Mouse (Mus musculus): ENCODE measurements at regions not wholly inside any gene's neighbourhood (a gene's known extent, or its start where the extent isn't known, plus 50 kb on each side); places are given as distances from the start of the nearest gene placed in this dataset.

- H3K27me3 ChIP-seq (replicated peaks): peaks cover 94% of the 10 kb centered on the region
These were observed 146.5 kb upstream of the Lhx5 start for GRCm38 (mm10) chr5:120285036-120285435.

GRCm38 (mm10) chr5:120286787-120287186 lies 144.7 kb upstream of the Lhx5 start:
- Histone ChIP-seq H3K9ac (no peak overlapping the region), H3K4me2 (no peak overlapping the region), H3K4me3 (no peak overlapping the region), H3K4me1 (peaks cover 5% of the 10 kb centered on the region; the same call in 1 of the 2 replicates), H3K9me3 (peaks cover 9% of the 10 kb centered on the region), H3K36me3 (no peaks in the 10 kb centered on the region), H3K27ac (replicated peaks) (no peak overlapping the region), H3K27me3 (replicated peaks) (peaks cover 88% of the 10 kb centered on the region)
- WGBS: 67% methylated on average over 4 of the region's 4 CpGs
- ATAC-seq (ENCODE audit: extremely low read depth, insufficient number of reproducible peaks, low FRiP score, low TSS enrichment): no peak

More at GRCm38 (mm10) chr5:120285036-120285435, 146.5 kb upstream of the Lhx5 start:
- Histone ChIP-seq H3K4me1 (peaks cover 23% of the 10 kb centered on the region), H3K9ac (no peak overlapping the region), H3K36me3 (no peaks in the 10 kb centered on the region), H3K9me3 (peaks cover 5% of the 10 kb centered on the region), H3K4me2 (no peak overlapping the region), H3K4me3 (no peak overlapping the region), H3K27ac (replicated peaks) (no peak overlapping the region)
- no peak for ATAC-seq (ENCODE audit: extremely low read depth, insufficient number of reproducible peaks, low FRiP score, low TSS enrichment)
- WGBS: 37% methylated on average over 9 of the region's 9 CpGs

GRCm38 (mm10) chr5:120288036-120288684 lies 143.3 kb upstream of the Lhx5 start:
- Histone ChIP-seq H3K4me3 (no peak overlapping the region), H3K4me2 (peak overlapping the region; percentile 31)

GRCm38 (mm10) chr5:120294526-120295078 lies 136.9 kb upstream of the Lhx5 start:
- H3K9me3 ChIP-seq: peaks cover 7% of the 10 kb centered on the region
- H3K9ac ChIP-seq: no peak overlapping the region
- ATAC-seq (ENCODE audit: extremely low read depth, insufficient number of reproducible peaks, low FRiP score, low TSS enrichment): no peak
- H3K27me3 ChIP-seq (replicated peaks): peaks cover 75% of the 10 kb centered on the region
- WGBS: 24% methylated on average over 16 of the region's 16 CpGs
- H3K36me3 ChIP-seq: no peaks in the 10 kb centered on the region
- H3K4me3 ChIP-seq: no peak overlapping the region
- H3K27ac ChIP-seq (replicated peaks): no peak overlapping the region
- no peaks in the 10 kb centered on the region for H3K4me1 ChIP-seq
- H3K4me2 ChIP-seq: no peak overlapping the region

More at GRCm38 (mm10) chr5:120288036-120288684, 143.3 kb upstream of the Lhx5 start:
- peaks cover 9% of the 10 kb centered on the region for H3K9me3 ChIP-seq
- ATAC-seq (ENCODE audit: extremely low read depth, insufficient number of reproducible peaks, low FRiP score, low TSS enrichment): no peak
- no peaks in the 10 kb centered on the region for H3K36me3 ChIP-seq
- H3K27me3 ChIP-seq (replicated peaks): peaks cover 79% of the 10 kb centered on the region
- 11% methylated on average over 23 of the region's 23 CpGs for WGBS
- H3K27ac ChIP-seq (replicated peaks): no peak overlapping the region
- 0 out of 2 replicates have a peak, but pooled peaks cover 3% of the 10 kb centered on the region for H3K4me1 ChIP-seq
- H3K9ac ChIP-seq: no peak overlapping the region

- Histone ChIP-seq H3K4me2 (no peak overlapping the region), H3K27me3 (replicated peaks) (peaks cover 87% of the 10 kb centered on the region), H3K4me3 (no peak overlapping the region), H3K4me1 (peaks cover 6% of the 10 kb centered on the region), H3K9me3 (no peaks in the 10 kb centered on the region), H3K36me3 (no peaks in the 10 kb centered on the region), H3K9ac (no peak overlapping the region), H3K27ac (replicated peaks) (no peak overlapping the region)
- 11% methylated on average over 10 of the region's 10 CpGs for WGBS
- ATAC-seq (ENCODE audit: extremely low read depth, insufficient number of reproducible peaks, low FRiP score, low TSS enrichment): no peak
These were observed 134.3 kb upstream of the Lhx5 start for GRCm38 (mm10) chr5:120297190-120297589.

GRCm38 (mm10) chr5:120297665-120298282 lies 133.7 kb upstream of the Lhx5 start:
- no peak overlapping the region for H3K4me2 ChIP-seq
- peaks cover 92% of the 10 kb centered on the region for H3K27me3 ChIP-seq (replicated peaks)
- no peak overlapping the region for H3K27ac ChIP-seq (replicated peaks)
- H3K9me3 ChIP-seq: no peaks in the 10 kb centered on the region
- H3K4me3 ChIP-seq: no peak overlapping the region
- 50% methylated on average over 3 of the region's 3 CpGs for WGBS
- H3K4me1 ChIP-seq: peaks cover 9% of the 10 kb centered on the region
- no peak for ATAC-seq (ENCODE audit: extremely low read depth, insufficient number of reproducible peaks, low FRiP score, low TSS enrichment)
- H3K9ac ChIP-seq: no peak overlapping the region
- H3K36me3 ChIP-seq: no peaks in the 10 kb centered on the region

- peak overlapping the region; percentile 48 for H3K4me3 ChIP-seq
These were observed 129.8 kb upstream of the Lhx5 start for GRCm38 (mm10) chr5:120301672-120302071.

GRCm38 (mm10) chr5:120302307-120302706 lies 129.2 kb upstream of the Lhx5 start:
- Histone ChIP-seq H3K9me3 (no peaks in the 10 kb centered on the region), H3K36me3 (no peaks in the 10 kb centered on the region), H3K27me3 (replicated peaks) (peaks cover 93% of the 10 kb centered on the region), H3K4me2 (peak overlapping the region; percentile 70), H3K27ac (replicated peaks) (no peak overlapping the region), H3K4me3 (peak overlapping the region; percentile 48), H3K4me1 (peaks cover 9% of the 10 kb centered on the region), H3K9ac (peak overlapping the region; percentile 47)
- 3% methylated on average over 45 of the region's 47 CpGs for WGBS
- no peak for ATAC-seq (ENCODE audit: extremely low read depth, insufficient number of reproducible peaks, low FRiP score, low TSS enrichment)

More at GRCm38 (mm10) chr5:120301672-120302071, 129.8 kb upstream of the Lhx5 start:
- no peak for ATAC-seq (ENCODE audit: extremely low read depth, insufficient number of reproducible peaks, low FRiP score, low TSS enrichment)
- Histone ChIP-seq H3K4me1 (peaks cover 9% of the 10 kb centered on the region), H3K4me2 (peak overlapping the region; percentile 70), H3K9me3 (no peaks in the 10 kb centered on the region), H3K9ac (peak overlapping the region; percentile 47; the same call in 1 of the 2 replicates), H3K36me3 (no peaks in the 10 kb centered on the region), H3K27me3 (replicated peaks) (peaks cover 97% of the 10 kb centered on the region), H3K27ac (replicated peaks) (no peak overlapping the region)
- under 1% methylated on average over 16 of the region's 16 CpGs for WGBS

- Histone ChIP-seq H3K4me2 (peak overlapping the region; percentile 34; the same call in 1 of the 2 replicates), H3K9ac (no peak overlapping the region), H3K27me3 (replicated peaks) (peaks cover 79% of the 10 kb centered on the region), H3K36me3 (no peaks in the 10 kb centered on the region), H3K4me3 (peak overlapping the region; percentile 13; the same call in 1 of the 2 replicates), H3K4me1 (peaks cover 9% of the 10 kb centered on the region), H3K27ac (replicated peaks) (no peak overlapping the region), H3K9me3 (no peaks in the 10 kb centered on the region)
- WGBS: 28% methylated on average over 11 of the region's 13 CpGs
- ATAC-seq (ENCODE audit: extremely low read depth, insufficient number of reproducible peaks, low FRiP score, low TSS enrichment): no peak
These were observed 127.2 kb upstream of the Lhx5 start for GRCm38 (mm10) chr5:120304295-120304701.

- Histone ChIP-seq H3K4me3 (no peak overlapping the region), H3K9ac (no peak overlapping the region), H3K27ac (replicated peaks) (no peak overlapping the region), H3K4me1 (no peaks in the 10 kb centered on the region), H3K36me3 (no peaks in the 10 kb centered on the region), H3K4me2 (no peak overlapping the region), H3K9me3 (peaks cover 8% of the 10 kb centered on the region), H3K27me3 (replicated peaks) (peaks cover 31% of the 10 kb centered on the region)
- ATAC-seq (ENCODE audit: extremely low read depth, insufficient number of reproducible peaks, low FRiP score, low TSS enrichment): no peak
- 83% methylated on average over 6 of the region's 6 CpGs for WGBS
These were observed 119.2 kb upstream of the Lhx5 start for GRCm38 (mm10) chr5:120312299-120312698.

GRCm38 (mm10) chr5:120313984-120314383 lies 117.5 kb upstream of the Lhx5 start:
- 66% methylated on average over 6 of the region's 6 CpGs for WGBS
- no peak for ATAC-seq (ENCODE audit: extremely low read depth, insufficient number of reproducible peaks, low FRiP score, low TSS enrichment)
- peaks cover 8% of the 10 kb centered on the region for H3K9me3 ChIP-seq
- H3K4me3 ChIP-seq: no peak overlapping the region
- H3K36me3 ChIP-seq: no peaks in the 10 kb centered on the region
- H3K4me1 ChIP-seq: no peaks in the 10 kb centered on the region
- H3K27me3 ChIP-seq (replicated peaks): peaks cover 36% of the 10 kb centered on the region
- H3K27ac ChIP-seq (replicated peaks): no peak overlapping the region
- H3K9ac ChIP-seq: no peak overlapping the region
- no peak overlapping the region for H3K4me2 ChIP-seq
